Mouse (Mus musculus) ES-E14 (cell line): ENCODE measurements at regions not wholly inside any gene's neighbourhood (a gene's known extent, or its start where the extent isn't known, plus 50 kb on each side); places are given as distances from the start of the nearest gene placed in this dataset.

Experiments
- DNase-seq: peaks from one replicate; pipeline ENCODE4 v3.0.0-alpha.2; 2013; ENCODE audit warnings: low read depth, low spot score
- H3K27ac ChIP-seq: 2 replicates; pipeline ENCODE4 v1.5.1; 2012; ENCODE audit warnings: low read depth, mild to moderate bottlenecking, low read length, moderate library complexity, mixed read lengths; ENCODE audit not compliant: poor library complexity, insufficient read depth, severe bottlenecking
- H3K36me3 ChIP-seq: 2 replicates; pipeline ENCODE4 v1.6.1; 2012; ENCODE audit warnings: mild to moderate bottlenecking, low read length, moderate library complexity, mixed read lengths; ENCODE audit not compliant: control insufficient read depth, poor library complexity, insufficient read depth, severe bottlenecking
- H3K4me1 ChIP-seq, 2 experiments: fragments of 150-350 bp in 1 of 2; sonication (generic) in 1 of 2; 2 replicates each; pipeline ENCODE4 v1.6.1; 2012; ENCODE audit warnings: low read length in 2 of 2, mild to moderate bottlenecking in 1 of 2, mixed read lengths in 1 of 2; ENCODE audit not compliant: control insufficient read depth in 2 of 2, insufficient read depth in 2 of 2, poor library complexity in 1 of 2
- H3K4me3 ChIP-seq, 2 experiments: fragments of 150-350 bp in 1 of 2; sonication (generic) in 1 of 2; 2 replicates each; pipeline ENCODE4 v1.5.1; 2012; ENCODE audit warnings: low read length in 2 of 2, low read depth in 1 of 2, mild to moderate bottlenecking in 1 of 2, mixed read lengths in 1 of 2; ENCODE audit not compliant: insufficient read depth in 1 of 2, poor library complexity in 1 of 2, severe bottlenecking in 1 of 2
- H3K9ac ChIP-seq: 2 replicates; pipeline ENCODE4 v1.6.1; 2012; ENCODE audit warnings: low read depth, mild to moderate bottlenecking, low read length, mixed read lengths; ENCODE audit not compliant: poor library complexity, insufficient read depth, severe bottlenecking
- H3K9me3 ChIP-seq: fragments of 150-350 bp; sonication (generic); 2 replicates; pipeline ENCODE4 v1.6.1; 2012; ENCODE audit warnings: low read depth, mild to moderate bottlenecking, low read length; ENCODE audit not compliant: control insufficient read depth, insufficient read depth
- CHD2 ChIP-seq: IDR thresholded peaks from 2 replicates; pipeline ENCODE4 v1.6.1; 2014; ENCODE audit warnings: mild to moderate bottlenecking, low read depth, low read length, inconsistent platforms
- HCFC1 ChIP-seq: IDR thresholded peaks from 2 replicates; pipeline ENCODE4 v1.6.1; 2012; ENCODE audit warnings: low read length, inconsistent platforms, borderline replicate concordance; ENCODE audit not compliant: insufficient read depth
- MAFK ChIP-seq: IDR thresholded peaks from 2 replicates; pipeline ENCODE4 v1.6.1; 2014; ENCODE audit warnings: mild to moderate bottlenecking, low read depth, low read length, inconsistent platforms; ENCODE audit not compliant: insufficient read depth
- ZC3H11A ChIP-seq: IDR thresholded peaks from 2 replicates; pipeline ENCODE4 v1.6.1; 2012; ENCODE audit warnings: low read depth, mild to moderate bottlenecking, inconsistent platforms, low read length, borderline replicate concordance
- ZNF384 ChIP-seq: IDR thresholded peaks from 2 replicates; pipeline ENCODE4 v1.6.1; 2012; ENCODE audit warnings: low read depth, low read length, inconsistent platforms
- in situ Hi-C, 2 experiments: fragments of 600-800 bp; cut with MboI; formaldehyde crosslinking; loops; one replicate each; pipeline ENCODE4 v1.15.1; 2025; ENCODE audit warnings: low sequenced_read_pairs in 2 of 2, inconsistent platforms in 1 of 2; ENCODE audit not compliant: unreplicated experiment in 2 of 2

DNA sequence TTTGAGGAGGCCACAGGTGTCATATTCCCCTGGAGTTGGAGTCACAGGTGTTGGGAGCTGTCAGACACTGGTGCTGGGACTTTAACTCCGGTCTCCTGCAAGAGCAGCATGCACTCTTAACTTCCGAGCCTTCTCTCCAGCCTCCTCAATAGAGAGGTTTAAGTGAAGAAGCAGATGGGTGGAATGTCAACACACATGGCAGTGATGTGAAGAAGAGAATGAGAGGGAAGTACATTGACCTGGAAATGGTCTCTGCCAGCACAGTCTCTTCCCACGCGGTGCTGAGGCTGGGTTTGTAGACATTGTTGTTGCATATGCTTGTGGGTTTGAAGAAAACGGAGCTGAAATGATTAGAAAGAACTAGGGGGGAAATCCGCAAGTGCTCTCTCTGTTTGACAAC, 112.0 kb upstream of the Fn1 start:
- Histone ChIP-seq H3K36me3 (no peaks in the 10 kb centered on the region), H3K4me3 (no peak overlapping the region), H3K9ac (no peak overlapping the region), H3K9me3 (no peaks in the 10 kb centered on the region), H3K27ac (no peak overlapping the region), H3K4me1 (no peaks in the 10 kb centered on the region)
- no peak for DNase-seq
- in situ Hi-C loops: no loop called here
- TF ChIP-seq HCFC1 (no peak), ZC3H11A (no peak)

GRCm38 (mm10) chr1:71763530-71763929, 110.5 kb upstream of the Fn1 start:
- no peak for DNase-seq
- H3K4me1 ChIP-seq: no peaks in the 10 kb centered on the region
- no peak overlapping the region for H3K4me3 ChIP-seq
- no peak overlapping the region for H3K9ac ChIP-seq
- TF ChIP-seq ZC3H11A (no peak), CHD2 (no peak), HCFC1 (no peak), MAFK (no peak), ZNF384 (no peak)
- no peaks in the 10 kb centered on the region for H3K36me3 ChIP-seq
- H3K9me3 ChIP-seq: no peaks in the 10 kb centered on the region
- in situ Hi-C loops: no loop called here
- H3K27ac ChIP-seq: no peak overlapping the region

DNA sequence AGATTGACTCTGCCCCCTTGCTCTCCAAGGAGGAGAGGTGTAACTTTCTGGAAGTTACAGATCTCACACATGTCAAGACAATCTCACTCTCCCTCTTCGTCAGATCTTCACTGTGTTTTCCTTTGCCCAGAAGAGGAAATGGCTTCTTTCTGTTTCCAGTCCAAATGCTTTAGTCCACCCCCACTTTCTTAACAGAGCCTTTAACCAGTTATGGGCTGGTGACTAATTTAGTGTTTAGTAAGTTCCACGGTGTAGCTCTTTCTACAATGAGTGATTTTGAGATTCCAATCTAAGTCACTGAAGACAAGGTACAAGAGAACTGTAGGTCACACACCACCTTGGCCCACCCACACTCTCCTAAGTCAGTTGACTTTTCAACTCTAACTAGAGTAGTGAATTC, 107.3 kb upstream of the Fn1 start:
- TF ChIP-seq MAFK (no peak), CHD2 (no peak), ZNF384 (no peak), ZC3H11A (no peak), HCFC1 (no peak)
- DNase-seq: no peak
- Histone ChIP-seq H3K9me3 (no peaks in the 10 kb centered on the region), H3K9ac (no peak overlapping the region), H3K4me1 (no peaks in the 10 kb centered on the region), H3K4me3 (no peak overlapping the region), H3K27ac (no peak overlapping the region), H3K36me3 (no peaks in the 10 kb centered on the region)
- in situ Hi-C loops: no loop called here

DNA sequence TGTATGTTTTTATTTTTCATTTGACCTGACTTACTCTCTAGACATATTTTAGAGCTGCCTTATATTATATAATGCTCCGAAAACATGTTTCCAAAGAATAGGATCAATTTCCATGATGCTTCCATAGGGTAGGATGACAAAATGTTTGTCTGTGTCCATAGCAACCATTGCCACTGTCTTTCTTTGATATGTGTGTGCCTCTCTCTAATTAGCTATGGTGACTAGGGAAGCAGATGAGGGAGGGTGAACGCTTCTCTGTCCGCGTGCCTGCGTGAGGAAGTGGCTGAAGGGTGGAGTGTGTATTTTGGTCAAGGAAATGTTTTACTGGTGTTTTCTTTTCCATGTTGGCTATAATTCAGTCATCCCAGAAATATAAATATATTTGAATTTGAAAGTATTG, 104.2 kb upstream of the Fn1 start:
- no peak for DNase-seq
- Histone ChIP-seq H3K9me3 (no peaks in the 10 kb centered on the region), H3K4me3 (no peak overlapping the region), H3K27ac (no peak overlapping the region), H3K4me1 (no peaks in the 10 kb centered on the region), H3K36me3 (no peaks in the 10 kb centered on the region), H3K9ac (no peak overlapping the region)
- in situ Hi-C loops: no loop called here
- TF ChIP-seq ZC3H11A (no peak), HCFC1 (no peak), MAFK (no peak), ZNF384 (no peak)

GRCm38 (mm10) chr1:71756159-71756558, 103.2 kb upstream of the Fn1 start:
- Histone ChIP-seq H3K9me3 (no peaks in the 10 kb centered on the region), H3K36me3 (no peaks in the 10 kb centered on the region), H3K4me3 (no peak overlapping the region), H3K27ac (no peak overlapping the region), H3K9ac (no peak overlapping the region), H3K4me1 (no peaks in the 10 kb centered on the region)
- no peak for DNase-seq
- in situ Hi-C loops: no loop called here
- TF ChIP-seq ZNF384 (no peak), HCFC1 (no peak), ZC3H11A (no peak)
